Comparison of ENCODE assay signal across 8 mouse cellular contexts in the genomic region with DNA sequence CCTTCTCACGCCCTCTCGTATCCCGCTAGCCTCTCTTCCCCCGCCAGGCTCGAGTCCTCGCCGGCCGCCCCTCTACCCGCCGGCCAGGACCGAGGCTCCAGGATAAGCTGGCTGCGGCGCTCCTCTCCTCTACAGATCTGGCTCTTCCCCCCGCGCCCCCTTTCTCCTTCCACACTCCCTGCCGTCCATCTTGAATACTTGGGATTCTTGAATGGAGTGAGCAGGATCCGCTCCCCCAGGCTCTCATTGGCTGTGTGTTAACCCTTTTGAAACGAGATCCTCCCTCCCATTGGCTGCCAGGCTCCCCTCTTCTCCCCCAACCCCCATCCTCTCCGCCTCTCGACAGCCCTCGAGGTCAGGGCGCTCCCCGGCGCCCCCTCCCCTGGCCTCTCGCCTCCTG. TPM values are rescaled to one million over a fixed set of nuclear protein-coding genes. Genes with fewer than 3 reads are reported as not detected.
DNase-seq lines count a peak whose midpoint lies in the region; ATAC-seq and TF ChIP-seq lines count a peak whose summit lies in the region.

Gene Gm19426, minus strand, starts transcription at position 95 of the 400 bp plus-strand sequence.

- peaks cover 3% of the 10 kb centered on the region; the same call in 1 of the 2 replicates for H3K36me3 ChIP-seq in forebrain, embryonic 14.5 days (ENCODE audit: control insufficient read depth, insufficient read depth, low read length)
- peaks cover 12% of the 10 kb centered on the region for H3K36me3 ChIP-seq in liver, postnatal 0 days (replicated peaks; ENCODE audit: insufficient read depth, low read length)

- in situ Hi-C loops in Patski (cut with MboI; ENCODE audit: low pct_unique_long_range_greater_than_20kb) = no loop called here

- peak within 1 kb of the TSS; percentile 75 for H3K4me3 ChIP-seq in forebrain, embryonic 14.5 days (ENCODE audit: low read depth, low read length)
- H3K4me3 ChIP-seq in liver, postnatal 0 days (ENCODE audit: low read depth, low read length) = peak within 1 kb of the TSS; percentile 76
- H3K4me3 ChIP-seq in olfactory bulb, adult 2 months (ENCODE audit: insufficient read depth, low read depth, low read length) = peak within 1 kb of the TSS; percentile 67

- peaks cover 6% of the 10 kb centered on the region for H3K27me3 ChIP-seq in Patski
- H3K27me3 ChIP-seq in forebrain, embryonic 14.5 days (replicated peaks; ENCODE audit: control insufficient read depth, insufficient read depth, low read length) = no peaks in the 10 kb centered on the region
- peaks cover 7% of the 10 kb centered on the region; the same call in 1 of the 2 replicates for H3K27me3 ChIP-seq in liver, postnatal 0 days (ENCODE audit: insufficient read depth, low read length)

- peaks cover 37% of the 10 kb centered on the region for H3K4me1 ChIP-seq in forebrain, embryonic 14.5 days (ENCODE audit: control insufficient read depth, insufficient read depth, low read length)
- H3K4me1 ChIP-seq in liver, postnatal 0 days (ENCODE audit: insufficient read depth) = peaks cover 25% of the 10 kb centered on the region
- peaks cover 29% of the 10 kb centered on the region for H3K4me1 ChIP-seq in olfactory bulb, adult 2 months (ENCODE audit: control insufficient read depth, insufficient read depth, low read length)

- TF ChIP-seq EP300 in liver, postnatal 0 days (IDR thresholded peaks at IDR 0.05; ENCODE audit: low read depth) = no peak

- H3K4me2 ChIP-seq in forebrain, embryonic 14.5 days (ENCODE audit: low read length) = peak within 1 kb of the TSS; percentile 89
- peak within 1 kb of the TSS; percentile 92 for H3K4me2 ChIP-seq in liver, postnatal 0 days (ENCODE audit: low read depth, low read length)

- CTCF ChIA-PET in Patski (lab: Charles Lee) = interaction anchor here (1.1 kb wide), 1 partner anchor 15 kb away, joined by 3 read pairs; no protein-coding TSS in a partner anchor

- WGBS in forebrain, embryonic 14.5 days = under 1% methylated on average over 25 of the region's 25 CpGs
- WGBS in liver, postnatal 0 days (ENCODE audit: insufficient replicate concordance) = 0% methylated on average over 24 of the region's 25 CpGs
- under 1% methylated on average over 25 of the region's 25 CpGs for WGBS in olfactory bulb, adult 2 months

- no peak for DNase-seq in Patski (ENCODE audit: low read depth, low spot score)
- DNase-seq in cerebellum, adult 11 months = peak; percentile 71
- peak; percentile 98 for DNase-seq in forebrain, embryonic 14.5 days (ENCODE audit: low spot score)
- peak; percentile 61 to 78 for DNase-seq in heart, postnatal 14 days
- peak; percentile 84 to 92 for DNase-seq in kidney, postnatal 25 days
- peak; percentile 74 for DNase-seq in liver, postnatal 0 days
- no peak for DNase-seq in c-Kit-positive CD71-positive TER-119-positive erythroid progenitor cells, embryonic 14.5 days (ENCODE audit: low spot score)

- intact Hi-C loops in heart, postnatal 14 days (cut with DNase I) = loop anchor here (5.0 kb wide), 1 partner anchor 54 kb away; the partner anchor contains the start of gene Ube2l6

- no peaks in the 10 kb centered on the region for H3K9me3 ChIP-seq in forebrain, embryonic 14.5 days (replicated peaks; ENCODE audit: control insufficient read depth, low read length)
- no peaks in the 10 kb centered on the region for H3K9me3 ChIP-seq in liver, postnatal 0 days (ENCODE audit: low read length)

- no peak for TF ChIP-seq CTCF in Patski (IDR thresholded peaks at IDR 0.05)
- no peak for TF ChIP-seq CTCF in liver, postnatal 0 days (IDR thresholded peaks at IDR 0.05; ENCODE audit: low read depth)
- no peak for TF ChIP-seq CTCF in olfactory bulb, adult 2 months (IDR thresholded peaks at IDR 0.05; ENCODE audit: insufficient read depth, low read depth, low read length)

- POLR2A ChIA-PET in Patski (lab: Charles Lee) = interaction anchor here (1.1 kb wide), 1 partner anchor 17 kb away, joined by 3 read pairs; the partner anchor contains the start of gene Clp1

- H3K27ac ChIP-seq in forebrain, embryonic 14.5 days (ENCODE audit: low read depth, low read length) = peak within 1 kb of the TSS; percentile 98
- peak within 1 kb of the TSS; percentile 83 for H3K27ac ChIP-seq in liver, postnatal 0 days (ENCODE audit: low read depth)
- H3K27ac ChIP-seq in olfactory bulb, adult 2 months (ENCODE audit: insufficient read depth, low read depth, low read length) = peak within 1 kb of the TSS; percentile 46; the same call in 1 of the 2 replicates

- peak within 1 kb of the TSS; percentile 94 for H3K9ac ChIP-seq in forebrain, embryonic 14.5 days (ENCODE audit: low read length)
- H3K9ac ChIP-seq in liver, postnatal 0 days (replicated peaks) = peak within 1 kb of the TSS; percentile 86

- peak; percentile 93 for ATAC-seq in Patski
- peak; percentile 92 for ATAC-seq in forebrain, embryonic 14.5 days
- ATAC-seq in liver, postnatal 0 days = peak; percentile 85

- TF ChIP-seq POLR2A in olfactory bulb, adult 2 months (IDR thresholded peaks at IDR 0.05; ENCODE audit: insufficient read depth, low read depth, low read length) = peak; percentile 50

RNA-seq across cellular contexts. Expression of gene Gm19426, which starts in this region (rescaled TPM):
- polyA plus RNA-seq in Patski (2021) = 3.1 TPM
- 3.1 and 3.8 TPM in 2 replicates for polyA plus RNA-seq in forebrain, embryonic 14.5 days (2014; fragmentation: Nextera tagmentation; extraction: Ambion mirVana)
- total RNA-seq in heart, postnatal 14 days (2021) = 1 to 10 TPM; 1.6 to 2.2 TPM
- 1.2 and 1.3 TPM in 2 replicates for polyA plus RNA-seq in liver, postnatal 0 days (2015; fragmentation: Nextera tagmentation; extraction: Ambion mirVana)
- not detected in 2 replicates for polyA plus RNA-seq in olfactory bulb, adult 2 months (2012; ENCODE audit: insufficient read depth, insufficient read length, low replicate concordance, missing spikeins)

Comparison
In these comparisons a context has a peak if more than half of its experiments do, and no peak if none do; other contexts are left out.
1. DNase-seq: peak in cerebellum, adult 11 months (single experiment), forebrain, embryonic 14.5 days (single experiment), heart, postnatal 14 days (2 of 2), kidney, postnatal 25 days (2 of 2) and liver, postnatal 0 days (single experiment); none in Patski (single experiment) and c-Kit-positive CD71-positive TER-119-positive erythroid progenitor cells, embryonic 14.5 days (single experiment).
2. H3K27ac ChIP-seq: peak in every context shown above with its lines; median percentile 98 in forebrain, embryonic 14.5 days; 83 in liver, postnatal 0 days; 46 in olfactory bulb, adult 2 months.
3. Peak in every context shown above with its lines, with median percentiles within 50 percentile points of each other: ATAC-seq and H3K4me3 ChIP-seq.